Mouse (Mus musculus) olfactory bulb, adult 2 months (tissue): ENCODE data around the gene Tbx21. TPM values are rescaled to one million over a fixed set of nuclear protein-coding genes. Genes with fewer than 3 reads are reported as not detected.
A peak's percentile ranks its signal among the peaks of the same experiment; 100 is the strongest.

Source experiments
- H3K27ac ChIP-seq: fragments of 200-500 bp; 2 replicates; pipeline ENCODE4 v1.5.1; 2012; ENCODE audit warnings: low read depth, low read length; ENCODE audit not compliant: insufficient read depth
- H3K4me1 ChIP-seq: fragments of 200-500 bp; 2 replicates; pipeline ENCODE4 v1.6.1; 2012; ENCODE audit warnings: low read length; ENCODE audit not compliant: control insufficient read depth, insufficient read depth
- H3K4me3 ChIP-seq: fragments of 200-500 bp; 2 replicates; pipeline ENCODE4 v1.5.1; 2012; ENCODE audit warnings: mild to moderate bottlenecking, low read depth, low read length, moderate library complexity; ENCODE audit not compliant: insufficient read depth
- CTCF ChIP-seq: fragments of 200-500 bp; IDR thresholded peaks from 2 replicates; pipeline ENCODE4 v1.5.1; 2012; ENCODE audit warnings: low read depth, mild to moderate bottlenecking, low read length, moderate library complexity; ENCODE audit not compliant: insufficient read depth
- POLR2A ChIP-seq: fragments of 200-500 bp; IDR thresholded peaks from 2 replicates; pipeline ENCODE4 v1.6.1; 2012; ENCODE audit warnings: mild to moderate bottlenecking, low read depth, low read length, moderate library complexity; ENCODE audit not compliant: insufficient read depth
- WGBS: fragments of 180-500 bp; shearing (Covaris S2); methylation state at CpG from one replicate; pipeline ENCODE4 v1.1.7; 2018; 5-methylcytosine and 5-hydroxymethylcytosine counted together
- polyA plus RNA-seq: library from polyadenylated mRNA; stranded (reverse); fragments of >200 nt; gene quantifications from 2 replicates; pipeline ENCODE4 v1.2.4, GENCODE M21; 2012; ENCODE audit warnings: low replicate concordance; ENCODE audit not compliant: missing spikeins, insufficient read depth, insufficient read length

Tbx21 gene
- polyA plus RNA-seq, 1 experiment, result not detected

GRCm38 (mm10) chr11:97103163-97104090, 11.7 kb downstream of the Tbx21 start:
- peaks cover 6% of the 10 kb centered on the region for H3K4me1 ChIP-seq
- no peak overlapping the region for H3K27ac ChIP-seq
- H3K4me3 ChIP-seq, result no peak overlapping the region
- TF ChIP-seq CTCF, result no peak
- no peak for TF ChIP-seq POLR2A
- 95% methylated on average over 10 of the region's 10 CpGs for WGBS

DNA sequence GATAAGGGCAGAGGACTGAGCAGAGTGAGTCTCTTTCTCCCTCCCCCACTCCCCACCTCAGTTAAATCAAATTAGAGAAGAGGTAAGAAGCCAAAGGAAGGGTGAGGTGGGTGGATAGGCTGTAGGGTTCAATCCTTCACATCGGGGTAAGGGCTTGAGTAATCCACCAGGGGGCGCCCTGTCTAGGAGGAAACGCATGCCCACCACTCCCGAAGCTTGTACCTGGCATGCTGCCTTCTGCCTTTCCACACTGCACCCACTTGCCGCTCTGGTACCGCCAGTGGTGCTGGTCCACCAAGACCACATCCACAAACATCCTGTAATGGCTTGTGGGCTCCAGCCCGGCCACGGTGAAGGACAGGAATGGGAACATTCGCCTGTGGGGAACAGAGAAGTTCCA, 13.4 kb downstream of the Tbx21 start:
- no peak overlapping the region for H3K4me3 ChIP-seq
- 22% methylated on average over 9 of the region's 9 CpGs for WGBS
- H3K27ac ChIP-seq, result no peak overlapping the region
- TF ChIP-seq CTCF (peak; percentile 60; the same call in 1 of the 2 replicates), POLR2A (no peak)
- peaks cover 10% of the 10 kb centered on the region for H3K4me1 ChIP-seq

DNA sequence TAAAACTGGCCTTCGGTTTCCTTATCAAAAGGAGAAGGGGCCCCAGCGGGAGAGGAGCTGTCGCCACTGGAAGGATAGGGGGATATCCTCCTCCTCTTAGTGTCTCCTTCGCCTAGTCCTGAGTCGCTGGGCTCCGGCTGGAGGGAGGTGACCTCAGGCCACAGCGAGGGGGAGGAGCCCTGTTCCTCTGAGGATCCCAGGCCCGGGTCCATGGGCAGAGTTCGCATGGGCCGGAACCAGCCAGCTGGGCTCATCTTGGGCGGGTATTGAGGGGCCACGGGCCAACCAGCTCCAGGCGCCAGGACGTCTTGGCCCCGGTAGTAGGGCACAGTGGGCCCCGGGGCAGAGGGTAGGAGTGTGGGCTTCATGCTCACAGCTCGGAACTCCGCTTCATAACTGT, 16.3 kb downstream of the Tbx21 start:
- Histone ChIP-seq H3K27ac (no peak overlapping the region), H3K4me1 (peaks cover 10% of the 10 kb centered on the region), H3K4me3 (no peak overlapping the region)
- TF ChIP-seq CTCF, result no peak
- no peak for TF ChIP-seq POLR2A
- 35% methylated on average over 18 of the region's 18 CpGs for WGBS

DNA sequence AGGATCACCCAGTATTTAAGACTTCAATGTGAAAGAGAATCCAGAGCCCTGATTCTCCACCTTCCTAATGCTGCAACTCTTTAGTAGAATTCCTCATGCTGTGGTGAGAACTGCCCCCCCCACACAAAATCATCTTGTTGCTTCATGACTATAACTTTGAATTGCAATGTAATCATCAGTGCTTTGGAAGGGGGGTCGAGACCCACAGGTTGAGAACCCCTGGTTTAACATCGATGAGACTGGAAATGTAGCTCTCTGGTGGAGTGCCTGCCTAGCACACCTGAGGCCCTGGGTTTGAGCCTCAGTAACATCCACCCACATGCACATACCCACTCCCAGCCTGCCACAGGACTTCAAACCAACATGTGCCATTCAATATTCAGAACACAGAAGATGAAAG, 20.5 kb downstream of the Tbx21 start:
- Histone ChIP-seq H3K4me3 (no peak overlapping the region), H3K4me1 (peaks cover 6% of the 10 kb centered on the region; the same call in 1 of the 2 replicates), H3K27ac (no peak overlapping the region)
- WGBS, result 69% methylated on average over 2 of the region's 2 CpGs
- no peak for TF ChIP-seq POLR2A
- TF ChIP-seq CTCF, result no peak

DNA sequence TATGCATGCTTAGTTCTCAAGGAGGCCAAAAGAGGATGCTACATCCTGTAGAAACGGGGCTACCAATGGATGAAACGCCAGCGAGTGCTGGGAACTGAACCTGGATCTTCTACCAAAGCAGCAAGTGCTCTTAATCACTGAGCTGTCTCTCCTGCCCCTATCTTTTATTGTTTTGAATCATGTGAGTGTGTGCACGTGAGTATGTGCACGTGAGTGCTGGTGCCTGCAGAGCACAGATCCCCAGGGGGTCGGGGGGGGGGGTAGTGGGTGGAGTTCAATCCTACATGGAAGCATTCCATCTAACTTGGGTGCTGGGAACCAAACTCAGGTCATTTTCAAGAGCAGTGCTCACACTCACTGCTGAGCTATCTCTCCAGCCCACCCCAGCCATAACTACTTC, 28.8 kb downstream of the Tbx21 start:
- peaks cover 16% of the 10 kb centered on the region for H3K4me1 ChIP-seq
- WGBS, result 72% methylated on average over 6 of the region's 6 CpGs
- TF ChIP-seq POLR2A (no peak), CTCF (no peak)

GRCm38 (mm10) chr11:97084821-97085505, 30.2 kb downstream of the Tbx21 start:
- WGBS, result 92% methylated on average over 15 of the region's 15 CpGs
- peaks cover 16% of the 10 kb centered on the region for H3K4me1 ChIP-seq
- no peak overlapping the region for H3K4me3 ChIP-seq
- no peak overlapping the region for H3K27ac ChIP-seq
- TF ChIP-seq CTCF (no peak), POLR2A (no peak)

More for the DNA sequence above, 28.8 kb downstream of the Tbx21 start:
- Histone ChIP-seq H3K4me3 (no peak overlapping the region), H3K27ac (no peak overlapping the region)

- TF ChIP-seq CTCF, result no peak
- no peak for TF ChIP-seq POLR2A
- 30% methylated on average over 22 of the region's 22 CpGs for WGBS
- Histone ChIP-seq H3K4me1 (peaks cover 16% of the 10 kb centered on the region), H3K4me3 (no peak overlapping the region), H3K27ac (no peak overlapping the region)
These were observed 31.6 kb downstream of the Tbx21 start for GRCm38 (mm10) chr11:97083401-97084140.

DNA sequence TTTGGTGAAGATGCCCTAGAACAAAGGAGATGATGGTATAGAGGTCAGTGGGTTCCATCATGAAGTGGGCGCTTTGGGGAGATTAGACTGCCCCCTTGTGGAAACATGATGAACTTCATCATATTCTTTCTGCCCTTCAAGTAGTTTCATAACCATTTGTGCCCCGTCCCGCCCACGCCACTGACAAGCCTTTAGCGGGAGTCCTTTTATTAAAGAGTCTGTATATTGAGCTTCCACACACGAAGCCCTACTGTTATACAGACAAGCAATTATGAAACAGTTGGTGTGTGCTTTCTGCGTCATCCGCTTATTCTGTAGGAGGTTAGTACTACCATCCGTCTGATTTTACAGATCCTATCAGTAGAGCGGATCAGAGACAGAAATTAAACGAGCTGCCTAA, 32.2 kb downstream of the Tbx21 start:
- 23% methylated on average over 11 of the region's 11 CpGs for WGBS
- Histone ChIP-seq H3K27ac (no peak overlapping the region), H3K4me3 (no peak overlapping the region), H3K4me1 (peaks cover 16% of the 10 kb centered on the region)
- TF ChIP-seq POLR2A (no peak), CTCF (no peak)

GRCm38 (mm10) chr11:97080291-97080690, 34.8 kb downstream of the Tbx21 start:
- no peak overlapping the region for H3K4me3 ChIP-seq
- no peak for TF ChIP-seq CTCF
- no peak for TF ChIP-seq POLR2A
- H3K4me1 ChIP-seq, result peaks cover 16% of the 10 kb centered on the region
- H3K27ac ChIP-seq, result no peak overlapping the region
- WGBS, result 51% methylated on average over 9 of the region's 9 CpGs
